Mouse (Mus musculus) frontal cortex, adult 2 months (tissue): ENCODE results near the gene Zfp318. TPM values are rescaled to one million over a fixed set of nuclear protein-coding genes. Genes with fewer than 3 reads are reported as not detected.

Experiments
- DNase-seq, 2 experiments: peaks; one replicate each; pipeline ENCODE4 v3.0.0; 2022; ENCODE audit warnings: low spot score in 1 of 2; ENCODE audit errors: extremely low spot score in 1 of 2
- polyA plus RNA-seq: library from polyadenylated mRNA; depleted of rRNA; stranded (reverse); fragments of >200 nt; gene quantifications from 2 replicates; pipeline ENCODE4 v1.2.3, GENCODE M21; 2012; rRNA removed

The Zfp318 gene
- polyA plus RNA-seq, 1 experiment, result 29.6 TPM

GRCm38 (mm10) chr17:46444839-46445579 lies 61.5 kb downstream of the Zfp318 start:
- no peak for DNase-seq

GRCm38 (mm10) chr17:46446264-46446663 lies 62.7 kb downstream of the Zfp318 start:
- DNase-seq, result no peak

- no peak for DNase-seq
Measured at GRCm38 (mm10) chr17:46452683-46453082, 69.2 kb downstream of the Zfp318 start.

- DNase-seq, result no peak
Measured at GRCm38 (mm10) chr17:46453302-46453948, 69.9 kb downstream of the Zfp318 start.

GRCm38 (mm10) chr17:46453970-46454411 lies 70.5 kb downstream of the Zfp318 start:
- peak in 1 of 2 experiments; percentile 34 for DNase-seq

GRCm38 (mm10) chr17:46454539-46454938 lies 71.0 kb downstream of the Zfp318 start:
- no peak for DNase-seq

- no peak for DNase-seq
Measured at GRCm38 (mm10) chr17:46455110-46455691, 71.7 kb downstream of the Zfp318 start.

- DNase-seq, result peak in 1 of 2 experiments; percentile 52
Measured at GRCm38 (mm10) chr17:46457791-46458190, 74.3 kb downstream of the Zfp318 start.

- no peak for DNase-seq
Measured at GRCm38 (mm10) chr17:46458439-46458838, 74.9 kb downstream of the Zfp318 start.

GRCm38 (mm10) chr17:46460673-46461072 lies 77.1 kb downstream of the Zfp318 start:
- DNase-seq, result no peak

GRCm38 (mm10) chr17:46461347-46461746 lies 77.8 kb downstream of the Zfp318 start:
- no peak for DNase-seq

- no peak for DNase-seq
Measured at GRCm38 (mm10) chr17:46462226-46462625, 78.7 kb downstream of the Zfp318 start.

- DNase-seq, result no peak
Measured at GRCm38 (mm10) chr17:46467830-46468229, 84.3 kb downstream of the Zfp318 start.

Other genes with a start within 250 kb of the Zfp318 start
- gene Rsph9, start 239.5 kb upstream of the Zfp318 start, polyA plus RNA-seq, result 29.9 and 37.9 TPM in 2 replicates
- gene Mad2l1bp, start 230.2 kb upstream of the Zfp318 start, polyA plus RNA-seq, result 14.2 and 14.8 TPM in 2 replicates
- 151 and 168 TPM in 2 replicates for gene Gtpbp2, start 222.7 kb upstream of the Zfp318 start, polyA plus RNA-seq
- gene Polh, start 181.1 kb upstream of the Zfp318 start, polyA plus RNA-seq, result 3.9 and 4.2 TPM in 2 replicates
- 39.4 and 40.6 TPM in 2 replicates for gene Xpo5, start 180.9 kb upstream of the Zfp318 start, polyA plus RNA-seq
- gene Polr1c, start 135.7 kb upstream of the Zfp318 start, polyA plus RNA-seq, result 45.3 and 52.7 TPM in 2 replicates
- gene Yipf3, start 135.7 kb upstream of the Zfp318 start, polyA plus RNA-seq, result 72.7 and 78.9 TPM in 2 replicates
- 62.5 and 63.5 TPM in 2 replicates for gene Lrrc73, start 130.2 kb upstream of the Zfp318 start, polyA plus RNA-seq
- 44.4 and 51.5 TPM in 2 replicates for gene Tjap1, start 100.7 kb upstream of the Zfp318 start, polyA plus RNA-seq
- 81.5 and 96.0 TPM in 2 replicates for gene Dlk2, start 86.3 kb upstream of the Zfp318 start, polyA plus RNA-seq
- 10.9 and 11.4 TPM in 2 replicates for gene Abcc10, start 55.4 kb upstream of the Zfp318 start, polyA plus RNA-seq
- gene Crip3, start 45.2 kb downstream of the Zfp318 start, polyA plus RNA-seq, result 9.1 and 13.8 TPM in 2 replicates
- gene Slc22a7, start 54.7 kb downstream of the Zfp318 start, polyA plus RNA-seq, result 0.15 and 0.18 TPM in 2 replicates
- gene Ttbk1, start 103.9 kb downstream of the Zfp318 start, polyA plus RNA-seq, result 46.3 and 50.1 TPM in 2 replicates
- 4.0 and 4.8 TPM in 2 replicates for gene Dnph1, start 113.0 kb downstream of the Zfp318 start, polyA plus RNA-seq
- 65.3 and 66.8 TPM in 2 replicates for gene Cul9, start 162.7 kb downstream of the Zfp318 start, polyA plus RNA-seq
- 74.8 and 82.0 TPM in 2 replicates for gene Srf, start 172.4 kb downstream of the Zfp318 start, polyA plus RNA-seq
- 5.3 and 6.3 TPM in 2 replicates for gene Ptk7, start 245.8 kb downstream of the Zfp318 start, polyA plus RNA-seq